Mouse (Mus musculus) E14TG2a.4 (cell line): ENCODE measurements around the gene Herpud2.

ENCODE experiments used
- H3K27me3 ChIP-seq: 2 replicates; pipeline ENCODE4 v1.6.1; 2014; ENCODE audit warnings: low read length, control low read depth; ENCODE audit not compliant: insufficient read depth
- H3K36me3 ChIP-seq: 2 replicates; pipeline ENCODE4 v1.6.1; 2014; ENCODE audit warnings: low read length, control low read depth; ENCODE audit not compliant: insufficient read depth
- H3K4me1 ChIP-seq: replicated peaks from 2 replicates; pipeline ENCODE4 v1.6.1; 2014; ENCODE audit warnings: low read depth, low read length, control low read depth
- H3K4me3 ChIP-seq: replicated peaks from 2 replicates; pipeline ENCODE4 v1.5.1; 2014; ENCODE audit warnings: mild to moderate bottlenecking, low read length
- H3K9me3 ChIP-seq: 2 replicates; pipeline ENCODE4 v1.6.1; 2014; ENCODE audit warnings: low read length, control low read depth
- CTCF ChIP-seq: conservative IDR thresholded peaks from 2 replicates; pipeline ENCODE4 v1.5.1; 2014; ENCODE audit warnings: low read length
- NANOG ChIP-seq: IDR thresholded peaks from 2 replicates; pipeline ENCODE4 v1.6.1; 2014; ENCODE audit warnings: borderline replicate concordance, low read length, mixed read lengths
- POU5F1 ChIP-seq: IDR thresholded peaks from 2 replicates; pipeline ENCODE4 v1.6.1; 2014; ENCODE audit warnings: low read length, borderline replicate concordance

Gene Herpud2

GRCm38 (mm10) chr9:25177201-25177600 is 25.6 kb upstream of the Herpud2 start:
- H3K36me3 ChIP-seq, result no peaks in the 10 kb centered on the region
- TF ChIP-seq CTCF, result no peak
- no peak for TF ChIP-seq POU5F1
- no peak for TF ChIP-seq NANOG

GRCm38 (mm10) chr9:25176562-25176961 is 24.9 kb upstream of the Herpud2 start:
- H3K36me3 ChIP-seq, result no peaks in the 10 kb centered on the region
- H3K4me1 ChIP-seq, result peaks cover 27% of the 10 kb centered on the region
- H3K9me3 ChIP-seq, result no peaks in the 10 kb centered on the region
- H3K27me3 ChIP-seq, result no peaks in the 10 kb centered on the region
- no peak overlapping the region for H3K4me3 ChIP-seq
- TF ChIP-seq POU5F1 (no peak), NANOG (no peak), CTCF (no peak)

More at GRCm38 (mm10) chr9:25177201-25177600, 25.6 kb upstream of the Herpud2 start:
- Histone ChIP-seq H3K9me3 (no peaks in the 10 kb centered on the region), H3K4me3 (no peak overlapping the region), H3K4me1 (peaks cover 27% of the 10 kb centered on the region), H3K27me3 (no peaks in the 10 kb centered on the region)

DNA sequence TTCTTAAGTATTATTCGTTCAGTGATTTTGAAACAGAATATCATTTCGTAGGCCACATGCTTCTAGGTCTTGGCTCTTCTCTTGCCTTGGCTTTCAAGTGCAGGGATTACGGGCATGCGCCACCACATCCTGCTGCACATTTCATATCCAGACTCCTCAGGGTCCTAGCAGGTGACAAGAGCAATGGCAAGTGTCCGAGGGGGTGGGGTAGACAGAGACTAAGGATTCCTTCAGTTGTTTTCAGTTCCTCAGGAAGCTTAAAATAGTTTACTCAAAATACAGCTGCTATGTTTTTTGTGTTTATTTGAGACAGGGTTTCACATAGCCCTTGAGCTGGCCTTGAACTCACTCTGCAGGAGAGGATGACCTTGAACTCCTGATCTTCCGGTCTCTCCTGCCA is 24.4 kb upstream of the Herpud2 start:
- Histone ChIP-seq H3K9me3 (no peaks in the 10 kb centered on the region), H3K36me3 (no peaks in the 10 kb centered on the region), H3K4me3 (no peak overlapping the region), H3K27me3 (no peaks in the 10 kb centered on the region), H3K4me1 (peaks cover 27% of the 10 kb centered on the region)
- TF ChIP-seq NANOG (no peak), CTCF (no peak), POU5F1 (no peak)

DNA sequence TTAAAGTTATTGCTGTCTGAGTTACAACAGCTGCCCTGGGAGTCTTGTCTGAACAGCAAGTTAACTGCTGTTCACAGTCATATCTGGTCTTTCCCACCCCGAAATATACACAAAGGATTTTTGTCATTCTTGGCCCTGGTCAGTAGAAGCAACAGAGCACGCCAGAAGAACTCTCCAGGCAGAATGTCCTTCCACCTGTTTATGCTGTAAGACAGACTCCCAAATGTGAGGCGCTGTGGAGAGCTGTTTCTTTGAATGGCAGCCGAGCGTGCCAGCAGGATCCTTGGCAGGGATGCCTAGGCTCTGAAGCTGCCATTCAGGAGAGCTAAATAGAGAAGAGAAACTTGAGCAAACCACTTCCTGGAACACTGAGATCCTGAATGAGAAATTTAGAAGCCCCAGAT is 23.4 kb upstream of the Herpud2 start:
- Histone ChIP-seq H3K36me3 (no peaks in the 10 kb centered on the region), H3K9me3 (no peaks in the 10 kb centered on the region), H3K27me3 (no peaks in the 10 kb centered on the region), H3K4me3 (no peak overlapping the region), H3K4me1 (peaks cover 27% of the 10 kb centered on the region)
- TF ChIP-seq NANOG (no peak), CTCF (no peak), POU5F1 (no peak)

- TF ChIP-seq POU5F1, result no peak
- TF ChIP-seq CTCF, result no peak
- no peak for TF ChIP-seq NANOG
- no peaks in the 10 kb centered on the region for H3K27me3 ChIP-seq
- H3K9me3 ChIP-seq, result no peaks in the 10 kb centered on the region
- peaks cover 27% of the 10 kb centered on the region for H3K4me1 ChIP-seq
- no peaks in the 10 kb centered on the region for H3K36me3 ChIP-seq
- no peak overlapping the region for H3K4me3 ChIP-seq
Measured at GRCm38 (mm10) chr9:25174614-25175013, 23.0 kb upstream of the Herpud2 start.

- no peaks in the 10 kb centered on the region for H3K36me3 ChIP-seq
- no peak overlapping the region for H3K4me3 ChIP-seq
- peaks cover 23% of the 10 kb centered on the region for H3K4me1 ChIP-seq
- H3K27me3 ChIP-seq, result no peaks in the 10 kb centered on the region
- H3K9me3 ChIP-seq, result no peaks in the 10 kb centered on the region
- TF ChIP-seq POU5F1 (no peak), CTCF (no peak), NANOG (no peak)
Measured at GRCm38 (mm10) chr9:25173171-25173570, 21.6 kb upstream of the Herpud2 start.

GRCm38 (mm10) chr9:25169626-25170025 is 18.0 kb upstream of the Herpud2 start:
- Histone ChIP-seq H3K4me3 (no peak overlapping the region), H3K9me3 (no peaks in the 10 kb centered on the region), H3K36me3 (no peaks in the 10 kb centered on the region), H3K4me1 (no peaks in the 10 kb centered on the region), H3K27me3 (no peaks in the 10 kb centered on the region)
- TF ChIP-seq NANOG (no peak), CTCF (no peak), POU5F1 (no peak)

DNA sequence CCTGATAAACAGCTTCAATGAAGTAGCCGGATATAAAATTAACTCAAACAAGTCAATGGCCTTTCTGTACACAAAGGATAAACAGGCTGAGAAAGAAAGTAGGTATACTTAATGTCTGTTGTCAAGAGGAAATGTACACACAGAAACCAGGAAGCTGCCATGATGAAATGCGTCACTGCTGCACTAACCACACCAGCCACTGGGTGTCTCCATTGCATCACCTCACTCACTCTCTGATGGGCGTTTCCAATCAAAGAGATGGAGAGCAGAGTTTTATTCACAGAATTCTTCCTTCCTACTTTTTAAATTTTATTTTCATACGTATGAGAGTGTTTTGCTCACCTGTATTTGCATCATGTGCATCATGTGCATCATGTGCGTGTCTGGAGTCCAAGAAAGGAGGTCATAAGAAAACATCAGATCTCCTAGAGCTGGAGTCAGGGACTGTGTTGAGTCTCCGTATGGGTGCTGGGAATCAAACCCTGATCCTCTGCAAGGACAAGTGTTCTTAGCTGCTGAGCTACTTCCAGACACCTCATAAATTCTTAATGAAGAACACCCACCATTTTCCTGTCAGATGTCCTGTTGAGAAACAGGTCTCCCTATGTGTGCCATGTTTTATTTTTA is 16.0 kb upstream of the Herpud2 start:
- no peak for TF ChIP-seq POU5F1
- TF ChIP-seq CTCF, result peak; percentile 78
- Histone ChIP-seq H3K4me1 (no peaks in the 10 kb centered on the region), H3K9me3 (no peaks in the 10 kb centered on the region), H3K4me3 (no peak overlapping the region), H3K27me3 (no peaks in the 10 kb centered on the region), H3K36me3 (no peaks in the 10 kb centered on the region)

DNA sequence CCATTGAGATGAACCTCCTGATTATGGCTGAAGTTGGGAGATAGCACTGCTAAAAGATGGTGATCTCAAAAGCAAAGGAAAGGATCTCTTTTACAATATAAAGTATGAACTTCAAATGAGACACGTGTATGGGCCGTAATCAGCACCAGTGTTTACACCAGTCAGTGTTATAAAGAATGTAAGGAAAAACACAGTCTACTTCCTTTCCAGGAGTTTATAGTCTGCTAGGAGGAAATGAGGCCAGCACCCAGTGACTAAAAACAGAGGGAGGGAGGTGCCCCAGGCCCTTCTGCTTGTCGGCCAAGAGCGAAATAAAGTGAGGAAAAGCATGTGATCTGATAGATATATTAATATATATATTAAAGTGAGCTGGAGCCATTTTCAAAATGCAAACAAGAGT is 6.6 kb upstream of the Herpud2 start:
- Histone ChIP-seq H3K27me3 (no peaks in the 10 kb centered on the region), H3K9me3 (0 out of 2 replicates have a peak, but pooled peaks cover 3% of the 10 kb centered on the region), H3K36me3 (no peaks in the 10 kb centered on the region), H3K4me3 (no peak overlapping the region), H3K4me1 (no peaks in the 10 kb centered on the region)
- TF ChIP-seq CTCF (no peak), NANOG (no peak), POU5F1 (no peak)

DNA sequence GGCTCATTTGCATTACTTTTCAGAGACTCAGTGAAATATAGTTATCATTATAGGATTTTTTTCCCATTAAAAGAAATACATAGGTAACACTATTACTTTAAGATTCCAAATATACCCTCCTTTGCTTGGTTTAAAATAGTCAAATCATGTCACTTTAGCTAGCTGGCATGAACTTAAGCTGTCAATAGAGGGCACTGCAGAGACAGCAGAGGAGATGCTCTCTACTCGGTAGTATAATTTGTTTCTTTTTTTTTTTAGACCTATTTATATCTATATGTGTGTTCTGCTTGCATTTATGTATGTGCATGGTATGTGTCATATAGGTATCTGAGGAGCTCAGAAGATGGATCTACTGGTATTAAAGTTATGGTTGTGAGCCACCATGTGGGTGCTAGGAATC is 4.8 kb upstream of the Herpud2 start:
- H3K36me3 ChIP-seq, result no peaks in the 10 kb centered on the region
- H3K4me3 ChIP-seq, result no peak overlapping the region
- H3K27me3 ChIP-seq, result no peaks in the 10 kb centered on the region
- H3K4me1 ChIP-seq, result peaks cover 12% of the 10 kb centered on the region
- TF ChIP-seq NANOG (no peak), CTCF (peak; percentile 49), POU5F1 (no peak)
- H3K9me3 ChIP-seq, result 0 out of 2 replicates have a peak, but pooled peaks cover 3% of the 10 kb centered on the region
